Mouse (Mus musculus) stomach, postnatal 0 days (tissue): ENCODE results near the gene Kdm7a. TPM values are rescaled to one million over a fixed set of nuclear protein-coding genes. Genes with fewer than 3 reads are reported as not detected.
A peak's percentile ranks its signal among the peaks of the same experiment; 100 is the strongest.

ENCODE experiments used
- ATAC-seq: fragments of 200-750 bp; cut with Nextera tagmentation; 2 replicates; pipeline ENCODE4 v1.8.0; 2017; ENCODE audit not compliant: low FRiP score, low TSS enrichment
- DNase-seq: peaks from one replicate; pipeline ENCODE4 v3.0.0-alpha.2; 2016; ENCODE audit warnings: low spot score
- H3K27ac ChIP-seq: fragments of 300-500 bp; sonication (generic); replicated peaks from 2 replicates; pipeline ENCODE4 v1.5.1; 2014; ENCODE audit warnings: mild to moderate bottlenecking, control low read depth
- H3K27me3 ChIP-seq: fragments of 300-500 bp; sonication (generic); 2 replicates; pipeline ENCODE4 v1.6.1; 2014; ENCODE audit warnings: low read length; ENCODE audit not compliant: control insufficient read depth, insufficient read depth
- H3K36me3 ChIP-seq: fragments of 300-500 bp; sonication (generic); 2 replicates; pipeline ENCODE4 v1.6.1; 2014; ENCODE audit warnings: low read length, mixed read lengths; ENCODE audit not compliant: control insufficient read depth, insufficient read depth
- H3K4me1 ChIP-seq: fragments of 300-500 bp; sonication (generic); replicated peaks from 2 replicates; pipeline ENCODE4 v1.6.1; 2014; ENCODE audit warnings: antibody characterized with exemption; ENCODE audit not compliant: control insufficient read depth, insufficient read depth
- H3K4me2 ChIP-seq: fragments of 300-500 bp; sonication (generic); replicated peaks from 2 replicates; pipeline ENCODE4 v1.6.1; 2014; ENCODE audit warnings: low read depth, mild to moderate bottlenecking, control low read depth, moderate library complexity
- H3K4me3 ChIP-seq: fragments of 300-500 bp; sonication (generic); 2 replicates; pipeline ENCODE4 v1.5.1; 2014; ENCODE audit warnings: low read depth, low read length, control low read depth
- H3K9ac ChIP-seq: fragments of 300-500 bp; sonication (generic); 2 replicates; pipeline ENCODE4 v1.6.1; 2014; ENCODE audit warnings: mild to moderate bottlenecking, low read length, control low read depth, mixed read lengths
- H3K9me3 ChIP-seq: fragments of 300-500 bp; sonication (generic); 2 replicates; pipeline ENCODE4 v1.6.1; 2016; ENCODE audit warnings: low read length; ENCODE audit not compliant: control insufficient read depth
- CTCF ChIP-seq: IDR thresholded peaks from 2 replicates; pipeline ENCODE4 v1.5.1; 2016; ENCODE audit warnings: antibody characterized with exemption, low read depth, mild to moderate bottlenecking, moderate library complexity
- EP300 ChIP-seq: optimal IDR thresholded peaks from 2 replicates; pipeline ENCODE3; 2016; ENCODE audit warnings: antibody characterized with exemption
- WGBS: fragments of 180-500 bp; shearing (Covaris S2); extraction: QIAGEN DNeasy Blood & Tissue Kit; methylation state at CpG from one replicate; pipeline ENCODE4 v1.1.7; 2014; 5-methylcytosine and 5-hydroxymethylcytosine counted together
- polyA plus RNA-seq: library from polyadenylated mRNA; unstranded; fragments of >200 nt; fragmentation: Nextera tagmentation; extraction: Ambion mirVana; gene quantifications from 2 replicates; pipeline ENCODE4 v1.2.1, GENCODE M21; 2015

The Kdm7a gene
- polyA plus RNA-seq, 1 experiment from 2014 or later = 2.6 TPM

GRCm38 (mm10) chr6:39164891-39165290 lies 41.7 kb downstream of the Kdm7a start:
- Histone ChIP-seq H3K4me3 (no peak overlapping the region), H3K27ac (no peak overlapping the region), H3K27me3 (no peaks in the 10 kb centered on the region), H3K4me1 (no peaks in the 10 kb centered on the region), H3K36me3 (peaks cover 4% of the 10 kb centered on the region; the same call in 1 of the 2 replicates), H3K4me2 (no peak overlapping the region), H3K9ac (no peak overlapping the region), H3K9me3 (no peaks in the 10 kb centered on the region)
- TF ChIP-seq CTCF (no peak), EP300 (no peak)
- DNase-seq (no peak), ATAC-seq (no peak)
- 89% methylated on average over 1 of the region's 1 CpGs for WGBS

GRCm38 (mm10) chr6:39161975-39162374 lies 44.6 kb downstream of the Kdm7a start:
- TF ChIP-seq EP300 (no peak), CTCF (no peak)
- Histone ChIP-seq H3K27me3 (no peaks in the 10 kb centered on the region), H3K4me2 (no peak overlapping the region), H3K27ac (no peak overlapping the region), H3K9ac (no peak overlapping the region), H3K4me3 (no peak overlapping the region), H3K36me3 (peaks cover 4% of the 10 kb centered on the region; the same call in 1 of the 2 replicates), H3K4me1 (no peaks in the 10 kb centered on the region), H3K9me3 (no peaks in the 10 kb centered on the region)
- WGBS = 95% methylated on average over 6 of the region's 6 CpGs
- DNase-seq (no peak), ATAC-seq (no peak)

- WGBS = 58% methylated on average over 6 of the region's 6 CpGs
- DNase-seq (no peak), ATAC-seq (no peak)
These were observed 60.5 kb downstream of the Kdm7a start for GRCm38 (mm10) chr6:39146041-39146440.

GRCm38 (mm10) chr6:39132556-39132955 lies 74.0 kb downstream of the Kdm7a start:
- H3K4me1 ChIP-seq = no peaks in the 10 kb centered on the region
- 71% methylated on average over 5 of the region's 5 CpGs for WGBS
- no peak overlapping the region for H3K9ac ChIP-seq
- H3K27ac ChIP-seq = no peak overlapping the region
- peaks cover 8% of the 10 kb centered on the region; the same call in 1 of the 2 replicates for H3K36me3 ChIP-seq
- no peak for ATAC-seq
- no peaks in the 10 kb centered on the region for H3K27me3 ChIP-seq
- H3K4me3 ChIP-seq = no peak overlapping the region
- DNase-seq = no peak
- no peak overlapping the region for H3K4me2 ChIP-seq
- no peaks in the 10 kb centered on the region for H3K9me3 ChIP-seq
- TF ChIP-seq CTCF (no peak), EP300 (no peak)

More at GRCm38 (mm10) chr6:39146041-39146440, 60.5 kb downstream of the Kdm7a start:
- Histone ChIP-seq H3K4me2 (no peak overlapping the region), H3K27ac (no peak overlapping the region), H3K9me3 (no peaks in the 10 kb centered on the region), H3K27me3 (no peaks in the 10 kb centered on the region), H3K4me1 (no peaks in the 10 kb centered on the region), H3K9ac (no peak overlapping the region), H3K36me3 (peaks cover 29% of the 10 kb centered on the region), H3K4me3 (no peak overlapping the region)
- TF ChIP-seq EP300 = no peak
- TF ChIP-seq CTCF = peak; percentile 71

- ATAC-seq = no peak
- 39% methylated on average over 4 of the region's 4 CpGs for WGBS
- H3K9me3 ChIP-seq = no peaks in the 10 kb centered on the region
- H3K4me2 ChIP-seq = no peak overlapping the region
- no peaks in the 10 kb centered on the region for H3K27me3 ChIP-seq
- H3K27ac ChIP-seq = no peak overlapping the region
- H3K4me1 ChIP-seq = no peaks in the 10 kb centered on the region
- DNase-seq = no peak
- H3K9ac ChIP-seq = no peak overlapping the region
- no peak for TF ChIP-seq EP300
- no peak for TF ChIP-seq CTCF
- no peak overlapping the region for H3K4me3 ChIP-seq
- H3K36me3 ChIP-seq = peaks cover 8% of the 10 kb centered on the region; the same call in 1 of the 2 replicates
These were observed 75.1 kb downstream of the Kdm7a start for GRCm38 (mm10) chr6:39131480-39131879.

GRCm38 (mm10) chr6:39124719-39125118 lies 81.9 kb downstream of the Kdm7a start:
- H3K9me3 ChIP-seq = no peaks in the 10 kb centered on the region
- DNase-seq (no peak), ATAC-seq (no peak)
- no peaks in the 10 kb centered on the region for H3K36me3 ChIP-seq
- no peaks in the 10 kb centered on the region for H3K4me1 ChIP-seq
- no peaks in the 10 kb centered on the region for H3K27me3 ChIP-seq
- H3K4me3 ChIP-seq = no peak overlapping the region
- H3K9ac ChIP-seq = no peak overlapping the region
- H3K4me2 ChIP-seq = no peak overlapping the region
- no peak for TF ChIP-seq CTCF
- no peak for TF ChIP-seq EP300
- no peak overlapping the region for H3K27ac ChIP-seq
